Mouse (Mus musculus) thymus, adult 2 months (tissue): ENCODE measurements around the gene Mylk3.

Experiments
- CTCF ChIP-seq: fragments of 200-500 bp; IDR thresholded peaks from 2 replicates; pipeline ENCODE4 v1.5.1; 2012; ENCODE audit warnings: mild to moderate bottlenecking, control low read depth, low read length, moderate library complexity, borderline replicate concordance; ENCODE audit not compliant: control insufficient read depth, poor library complexity, insufficient read depth; ENCODE audit errors: extremely low read depth
- POLR2A ChIP-seq: fragments of 200-500 bp; IDR thresholded peaks from 2 replicates; pipeline ENCODE4 v1.6.1; 2012; ENCODE audit warnings: mild to moderate bottlenecking, low read length, control low read depth, moderate library complexity; ENCODE audit not compliant: control insufficient read depth, poor library complexity, insufficient read depth; ENCODE audit errors: extremely low read depth

- no peak for TF ChIP-seq CTCF
- TF ChIP-seq POLR2A: no peak
Measured at GRCm38 (mm10) chr8:85353287-85353686, 32.9 kb downstream of the Mylk3 start.
